Mouse (Mus musculus) CD4-positive, CD25-positive, alpha-beta regulatory T cell, adult 4 months (primary cell): Measurements from ENCODE around the gene Taf1c. TPM values are rescaled to one million over a fixed set of nuclear protein-coding genes. Genes with fewer than 3 reads are reported as not detected.
A peak's percentile ranks its signal among the peaks of the same experiment; 100 is the strongest.

Source experiments
- ATAC-seq: one replicate; pipeline ENCODE4 v1.8.0; 2017
- polyA plus RNA-seq, 2 experiments: library from polyadenylated mRNA; unstranded; fragments of 100-300 nt; shearing (Covaris generic); gene quantifications; one replicate each; pipeline ENCODE4 v1.2.1; 2017

The Taf1c gene
- polyA plus RNA-seq, 2 experiments from 2014 or later: 13.3 to 17.1 TPM

DNA sequence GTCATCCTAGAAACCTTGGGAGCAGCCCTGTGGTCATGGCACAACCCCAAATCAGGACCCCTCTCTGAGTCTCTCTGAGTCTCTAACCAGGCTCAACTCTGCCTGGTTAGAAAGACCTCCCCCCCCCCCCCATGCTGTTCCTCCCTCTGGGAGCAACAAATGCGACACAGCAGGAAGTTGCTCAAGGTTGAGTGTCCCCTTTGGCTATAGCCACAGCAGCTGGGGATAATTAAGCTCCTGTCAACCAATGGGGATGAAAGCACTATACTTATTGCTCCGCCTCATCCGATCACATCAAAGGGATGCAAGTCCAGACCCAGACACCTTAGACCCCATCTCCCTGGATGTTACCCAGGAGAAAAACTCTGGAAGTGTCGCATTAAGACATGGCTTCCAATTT, 17.5 kb upstream of the Taf1c start:
- ATAC-seq: no peak

DNA sequence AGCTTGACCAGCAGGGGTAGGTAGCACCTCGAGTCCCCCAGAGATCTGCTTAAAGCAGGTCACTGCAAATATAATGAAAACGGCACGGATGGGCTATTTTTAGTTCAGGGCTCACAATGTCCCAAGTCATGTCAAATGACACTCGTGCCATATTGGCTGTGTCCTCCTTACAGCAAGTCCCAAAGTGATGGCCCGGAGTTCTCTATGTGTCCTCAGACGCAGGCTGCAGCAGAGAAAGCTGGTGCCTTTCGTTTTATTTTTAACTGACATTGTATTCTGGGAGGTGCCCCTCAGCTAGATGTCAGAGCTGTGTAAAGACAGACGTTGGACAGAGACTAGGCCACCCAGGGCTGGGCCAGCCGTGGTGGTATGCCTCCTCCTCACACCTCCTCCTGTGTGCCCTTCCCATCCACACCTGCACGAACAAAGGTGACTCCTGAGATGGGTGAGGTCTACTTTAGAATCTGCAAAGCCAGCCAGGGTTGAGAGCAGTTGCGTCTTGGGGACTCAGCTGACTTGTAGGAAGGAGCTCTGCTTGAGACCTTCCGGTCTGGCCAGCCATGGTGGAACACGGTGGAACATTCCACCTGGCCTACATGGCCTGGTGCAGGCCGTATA, 15.9 kb upstream of the Taf1c start:
- no peak for ATAC-seq

DNA sequence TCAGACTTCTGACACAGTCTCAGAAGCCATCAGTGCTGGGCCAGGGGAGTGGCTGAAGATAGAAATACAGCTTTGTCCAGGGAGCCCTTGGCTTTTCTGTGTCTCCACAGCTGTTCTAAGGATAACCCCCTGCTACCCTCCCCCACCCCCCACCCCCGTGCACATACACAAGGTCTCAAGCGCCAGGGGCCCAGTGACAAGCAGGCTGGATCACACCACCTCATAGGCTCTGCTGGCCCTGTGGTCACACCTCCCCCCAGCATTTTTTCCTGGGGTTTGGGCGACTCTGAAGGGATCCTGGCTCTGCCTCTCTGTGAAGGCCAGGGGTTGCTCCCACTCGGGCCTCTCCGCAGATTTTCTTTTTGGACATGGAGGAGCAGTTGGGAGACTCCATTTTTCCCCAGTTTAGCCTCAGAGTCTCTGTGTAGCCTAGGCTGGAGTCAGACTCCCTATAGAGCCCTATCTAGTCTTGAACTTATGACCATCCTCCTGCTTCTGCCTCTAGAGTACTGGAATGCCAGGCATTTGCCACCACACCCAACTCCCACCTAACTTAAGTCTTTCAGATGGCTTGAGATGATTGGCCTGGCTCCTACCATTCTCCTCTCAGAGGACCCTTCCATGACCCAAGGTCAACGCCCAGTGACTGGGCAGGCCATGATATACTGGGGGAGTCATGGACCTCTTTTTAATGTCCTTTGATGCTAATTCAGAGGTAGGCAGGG, 15.3 kb upstream of the Taf1c start:
- ATAC-seq: no peak

DNA sequence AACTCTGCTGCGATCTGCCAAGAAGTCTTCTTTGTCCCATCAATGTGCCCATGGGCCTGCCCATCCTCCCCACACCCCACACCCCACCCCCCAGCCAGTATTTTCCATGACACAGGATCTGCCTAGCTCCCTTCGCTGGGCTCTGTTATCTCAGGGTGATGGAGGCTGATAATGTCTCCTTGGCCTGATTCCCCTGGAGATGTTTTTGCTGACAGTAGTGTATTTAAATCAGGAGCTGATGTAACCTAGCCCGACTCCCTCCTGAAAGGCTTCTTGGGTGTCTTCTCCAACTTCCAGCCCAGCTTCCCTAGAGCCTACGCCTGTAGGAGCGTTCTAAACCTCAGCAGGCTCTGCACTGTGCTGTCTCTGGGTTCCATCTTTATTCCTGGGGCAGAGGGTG, 13.9 kb upstream of the Taf1c start:
- no peak for ATAC-seq

GRCm38 (mm10) chr8:119617586-119617985, 12.6 kb upstream of the Taf1c start:
- ATAC-seq: no peak

DNA sequence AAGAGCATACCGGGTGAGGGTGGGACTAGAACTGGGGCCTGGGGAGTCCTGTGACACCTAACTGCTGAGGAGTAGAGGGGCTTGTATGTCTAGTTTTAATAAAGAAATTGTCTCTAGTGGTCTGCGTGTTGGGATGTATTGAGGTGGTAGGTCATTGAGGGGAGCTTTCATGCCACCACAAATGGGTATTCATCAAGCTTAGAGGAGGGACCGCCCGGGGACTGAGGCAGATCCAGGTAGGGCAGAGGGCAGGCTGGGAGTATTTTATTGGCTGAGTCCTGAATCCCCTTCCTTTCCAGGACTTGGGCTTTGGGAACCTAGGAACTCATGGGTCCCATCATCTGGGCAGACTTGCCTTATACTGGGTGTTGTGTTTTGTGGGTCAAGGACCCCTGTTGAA, 11.8 kb upstream of the Taf1c start:
- ATAC-seq: no peak

- ATAC-seq: no peak
Measured at GRCm38 (mm10) chr8:119616358-119616757, 11.3 kb upstream of the Taf1c start.

DNA sequence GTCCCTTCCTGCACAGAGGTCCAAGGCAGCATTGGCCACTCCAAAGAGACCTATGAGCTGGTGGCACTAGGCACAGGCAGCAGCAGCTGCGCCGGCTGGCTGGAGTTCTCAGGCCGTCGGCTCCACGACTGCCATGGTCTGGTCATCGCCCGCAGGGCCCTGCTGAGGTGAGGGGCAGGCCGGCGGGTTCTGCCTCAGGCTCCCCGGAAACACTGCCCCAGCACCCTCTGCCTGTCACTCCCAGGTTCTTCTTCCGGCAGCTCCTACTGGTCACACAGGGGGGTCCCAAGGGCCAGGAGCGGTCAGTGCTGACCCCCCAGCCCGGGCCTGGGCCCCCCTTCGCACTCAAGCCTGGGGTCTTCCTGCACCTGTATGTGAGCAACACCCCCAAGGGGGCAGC, 10.1 kb upstream of the Taf1c start:
- ATAC-seq: no peak

DNA sequence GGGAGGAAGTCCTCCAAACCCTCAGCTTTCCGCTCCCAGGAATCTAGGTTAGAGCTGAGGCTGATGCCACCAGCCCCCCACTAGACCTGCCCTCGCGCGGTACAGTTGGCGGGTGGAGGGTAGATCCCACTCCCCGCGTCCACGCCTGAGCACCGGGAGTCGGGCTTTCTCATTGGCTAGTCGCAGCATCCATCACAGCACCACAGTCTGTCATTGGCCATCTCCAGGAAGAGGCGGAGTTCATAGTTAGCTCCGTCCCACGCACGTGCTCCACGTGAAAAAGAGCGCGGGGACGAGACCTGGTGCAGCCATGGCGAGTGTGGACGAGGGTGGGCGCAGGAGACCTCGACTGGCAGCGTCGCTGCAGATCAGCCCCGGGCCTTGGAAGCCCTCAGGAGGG, 7.4 kb upstream of the Taf1c start, which contains the start of gene Adad2:
TSS of gene Adad2 (plus strand) at position 277 of the 400 bp plus-strand sequence.
- no peak for ATAC-seq

- no peak for ATAC-seq
Measured at GRCm38 (mm10) chr8:119606224-119606623, 1.2 kb upstream of the Taf1c start.

DNA sequence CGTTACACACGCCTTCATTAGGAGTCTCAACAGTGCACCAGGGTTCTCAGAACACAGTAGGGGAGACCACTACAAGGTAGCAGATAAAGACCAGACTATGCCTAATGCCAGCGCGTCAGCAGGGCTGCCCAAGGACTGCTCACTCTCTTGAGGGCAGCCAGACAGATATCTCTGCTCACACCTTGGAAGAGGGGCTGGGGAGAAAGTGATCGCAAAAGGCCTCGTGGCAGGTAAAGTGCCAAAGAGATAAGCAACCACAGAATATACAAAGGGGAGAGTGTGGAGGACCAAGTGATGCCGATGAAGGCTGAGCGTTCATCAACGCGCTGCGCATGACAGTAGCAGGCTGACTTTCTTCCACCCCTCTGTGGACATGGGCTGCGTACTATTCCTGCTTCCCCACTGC, 621 bp downstream of the Taf1c start:
- no peak for ATAC-seq

- no peak for ATAC-seq
Measured at GRCm38 (mm10) chr8:119603771-119604170, 1.3 kb downstream of the Taf1c start.

- ATAC-seq: no peak
Measured at GRCm38 (mm10) chr8:119591456-119591855, 13.6 kb downstream of the Taf1c start.

DNA sequence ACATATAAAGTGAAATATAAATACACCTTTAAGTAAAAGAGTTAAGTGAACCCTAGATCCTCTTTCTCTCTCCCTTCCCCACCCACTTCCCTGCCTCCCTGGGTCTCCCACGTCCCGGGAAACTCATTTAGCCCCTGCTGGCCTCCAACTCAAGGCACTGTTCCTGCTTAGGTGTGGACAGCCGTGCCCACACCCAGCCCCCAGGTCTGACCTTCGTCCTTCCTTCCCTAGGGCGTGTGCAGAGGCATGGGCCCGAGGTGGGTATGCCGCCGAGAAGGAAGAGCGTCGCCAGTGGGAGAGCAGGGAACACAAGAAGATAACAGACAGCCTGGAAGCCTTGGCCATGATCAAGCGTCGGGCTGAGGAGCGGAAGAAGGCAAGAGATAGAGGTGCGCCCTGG, 14.7 kb downstream of the Taf1c start:
- ATAC-seq: no peak

DNA sequence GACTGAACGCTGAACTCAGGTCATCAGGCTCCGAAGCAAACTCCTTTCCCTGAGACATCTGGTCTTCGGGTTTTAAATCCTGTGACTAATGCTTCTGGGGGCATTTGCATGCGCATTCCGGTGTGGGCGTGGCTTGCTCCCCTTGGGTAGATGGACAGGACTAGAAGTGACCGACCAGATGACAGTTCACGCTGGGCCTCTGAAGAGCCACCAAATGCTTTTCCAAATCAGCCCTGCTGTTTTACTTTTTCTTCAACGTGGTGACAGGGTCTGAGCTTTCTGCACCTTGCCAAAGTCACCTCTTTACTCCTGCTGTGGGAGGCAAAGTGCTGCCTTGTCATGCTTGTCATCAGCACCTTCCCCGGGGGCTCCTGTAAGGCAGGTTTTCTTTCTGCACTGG, 16.2 kb downstream of the Taf1c start:
- no peak for ATAC-seq

GRCm38 (mm10) chr8:119588321-119588720, 16.7 kb downstream of the Taf1c start:
- ATAC-seq: no peak

DNA sequence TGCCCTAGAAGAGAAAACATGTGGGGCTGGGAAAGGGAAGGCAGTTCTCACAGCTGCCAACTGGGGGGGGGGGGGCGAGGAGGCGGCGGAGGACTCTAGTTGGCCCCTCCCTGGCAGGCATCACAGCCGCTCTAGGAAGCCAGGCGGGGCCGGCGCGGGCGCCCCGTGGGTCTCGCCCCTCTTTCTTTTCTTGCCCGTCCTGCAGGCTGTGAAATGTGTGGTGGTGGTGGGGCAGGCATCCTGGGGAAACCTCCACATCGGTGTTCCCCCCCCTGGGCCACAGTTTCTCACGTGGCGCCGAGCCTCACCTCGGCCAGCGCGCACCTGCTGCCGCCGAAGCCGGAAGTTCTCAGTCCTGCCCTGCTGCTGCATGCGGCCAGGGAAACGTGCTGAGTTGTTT, 19.1 kb downstream of the Taf1c start:
- peak; percentile 92 for ATAC-seq

DNA sequence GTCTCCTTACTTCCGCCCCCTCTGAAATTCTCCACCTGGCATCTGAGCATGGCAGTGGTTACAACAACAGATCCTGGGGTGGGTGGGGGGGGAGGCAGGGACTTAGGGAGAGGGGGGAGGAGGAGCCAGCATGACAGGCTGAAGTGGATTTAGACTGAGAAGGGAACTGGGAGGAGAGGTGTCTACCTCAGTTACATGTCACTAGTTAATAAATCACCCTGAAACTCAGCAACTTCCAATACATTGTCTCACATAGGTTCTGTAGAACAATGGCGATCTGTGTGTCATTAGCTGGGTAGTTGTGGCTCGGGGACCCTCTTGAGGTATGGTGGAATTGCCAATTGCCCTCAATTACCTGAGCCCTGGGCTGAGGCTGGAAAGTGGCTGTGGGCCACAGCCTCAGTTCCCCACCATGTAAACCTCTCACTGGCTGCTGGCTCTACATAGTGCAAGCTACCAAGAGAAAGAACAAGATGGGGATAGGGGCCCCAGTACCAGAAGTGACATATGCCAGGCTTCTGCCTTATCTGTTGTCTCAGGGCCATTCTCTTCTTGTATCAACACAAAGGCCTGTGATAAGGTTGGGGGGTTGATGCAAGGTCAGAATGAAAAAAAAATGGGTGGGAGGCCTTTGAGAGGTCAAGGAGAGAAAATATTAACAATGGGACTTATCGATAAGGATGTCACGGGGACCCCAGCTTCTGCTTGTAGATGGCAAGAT, 24.4 kb downstream of the Taf1c start:
- ATAC-seq: no peak

GRCm38 (mm10) chr8:119579096-119579495, 25.9 kb downstream of the Taf1c start:
- no peak for ATAC-seq

DNA sequence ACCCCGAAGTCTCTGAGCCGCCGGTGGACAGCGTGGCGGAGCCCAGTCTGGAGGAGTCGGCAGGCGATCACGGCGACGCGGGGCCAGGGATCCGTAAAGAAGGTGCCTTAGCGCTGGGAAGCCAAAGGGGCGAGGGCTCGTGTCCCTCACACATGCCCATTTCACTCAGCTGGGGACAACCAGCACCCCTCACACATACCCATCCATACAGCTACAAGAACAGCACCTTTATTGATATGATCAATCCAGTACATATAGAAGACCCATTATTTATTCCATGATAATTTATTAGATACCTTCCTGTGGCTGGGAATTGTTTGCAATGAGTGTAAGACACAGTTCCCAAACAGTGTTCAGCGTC, 29.7 kb downstream of the Taf1c start:
- ATAC-seq: no peak

GRCm38 (mm10) chr8:119574437-119575365, 30.3 kb downstream of the Taf1c start, which contains the start of the genes Hsdl1 and Dnaaf1:
Gene Hsdl1, minus strand, starts transcription at chr8:119575183.
Gene Dnaaf1, plus strand, starts transcription at chr8:119575235.
- ATAC-seq: peak; percentile 74

GRCm38 (mm10) chr8:119572411-119572810, 32.6 kb downstream of the Taf1c start:
- ATAC-seq: no peak

DNA sequence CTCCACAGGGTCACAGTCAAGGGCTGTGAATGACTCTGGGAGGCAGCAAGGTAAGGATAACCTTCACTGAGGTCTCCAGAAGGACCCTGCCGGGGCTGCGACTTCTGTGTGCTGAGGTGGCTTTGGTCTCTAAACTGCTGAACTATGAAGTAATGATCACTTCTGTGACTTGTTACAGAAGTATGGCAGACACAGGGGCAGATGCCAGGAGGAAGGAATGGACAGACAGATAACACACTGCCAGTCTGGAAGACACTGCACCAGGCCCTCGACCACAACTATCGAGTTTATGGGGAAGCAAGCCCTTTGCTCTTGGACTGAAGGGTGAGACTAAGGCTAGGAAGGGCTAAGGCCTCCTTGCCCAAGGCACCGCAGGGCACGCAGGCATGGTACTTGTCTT, 33.9 kb downstream of the Taf1c start:
- no peak for ATAC-seq
